Mouse (Mus musculus): Measurements from ENCODE around the gene Inpp5a. TPM values are rescaled to one million over a fixed set of nuclear protein-coding genes. Genes with fewer than 3 reads are reported as not detected.

Inpp5a gene
- total RNA-seq, 2 experiments from 2014 or later = 293 to 297 TPM

DNA sequence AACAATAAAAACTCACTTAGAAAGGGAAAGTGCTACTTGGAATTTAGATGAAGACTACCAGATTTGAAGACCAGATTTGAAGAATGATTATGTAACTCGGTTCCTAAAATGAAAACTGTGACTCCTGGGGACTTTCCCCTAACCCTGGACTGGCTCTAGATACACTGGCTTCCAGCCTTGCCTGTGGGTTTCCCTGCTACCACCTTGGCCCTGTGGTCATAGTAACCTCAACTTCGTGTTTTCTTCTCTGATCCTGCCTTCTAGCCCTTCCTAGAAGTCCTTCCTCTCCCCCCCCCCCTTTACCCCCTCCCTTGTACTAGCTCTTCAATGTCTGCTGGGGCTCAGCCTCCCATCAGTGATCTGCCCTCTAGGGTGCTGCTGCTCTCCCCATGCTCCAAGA, 87.8 kb downstream of the Inpp5a start:
- DNase-seq = no peak

DNA sequence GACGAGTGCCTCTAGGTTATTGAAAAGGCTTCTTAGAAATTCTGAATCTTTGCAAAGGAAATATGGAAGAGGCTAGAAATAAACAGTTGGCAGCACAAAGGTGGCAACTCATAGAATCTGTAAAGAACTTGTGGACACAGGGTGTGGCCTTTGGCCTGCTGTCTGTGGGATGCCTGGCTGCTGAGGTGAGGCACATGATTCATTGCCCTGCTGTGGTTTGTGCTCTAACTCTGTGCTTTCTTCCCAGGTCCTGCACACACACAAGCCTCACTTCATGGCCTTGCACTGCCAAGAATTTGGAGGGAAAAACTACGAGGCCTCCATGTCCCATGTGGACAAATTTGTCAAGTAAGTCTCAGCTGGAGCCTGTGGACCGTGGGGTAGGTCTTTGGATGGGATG, 88.8 kb downstream of the Inpp5a start:
- DNase-seq = no peak

DNA sequence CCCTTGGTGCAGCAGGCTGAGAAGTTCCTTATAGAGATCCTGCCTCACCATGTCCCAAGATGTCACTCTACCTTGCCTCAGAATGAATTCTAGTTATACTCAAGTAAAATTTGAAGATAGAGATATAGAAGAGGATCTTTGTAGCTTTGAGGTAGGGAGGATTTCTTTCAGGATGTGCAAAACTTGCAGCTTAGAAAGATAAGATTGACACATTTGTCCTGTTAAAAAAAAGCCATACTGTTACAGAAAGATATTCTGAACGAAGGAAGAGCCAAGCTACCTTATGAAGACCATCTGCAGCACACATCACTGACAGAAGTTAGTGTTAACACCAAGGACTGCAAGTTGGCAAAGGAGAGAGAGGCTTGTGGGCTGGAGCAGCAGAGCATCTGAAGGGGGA, 90.2 kb downstream of the Inpp5a start:
- DNase-seq = no peak

DNA sequence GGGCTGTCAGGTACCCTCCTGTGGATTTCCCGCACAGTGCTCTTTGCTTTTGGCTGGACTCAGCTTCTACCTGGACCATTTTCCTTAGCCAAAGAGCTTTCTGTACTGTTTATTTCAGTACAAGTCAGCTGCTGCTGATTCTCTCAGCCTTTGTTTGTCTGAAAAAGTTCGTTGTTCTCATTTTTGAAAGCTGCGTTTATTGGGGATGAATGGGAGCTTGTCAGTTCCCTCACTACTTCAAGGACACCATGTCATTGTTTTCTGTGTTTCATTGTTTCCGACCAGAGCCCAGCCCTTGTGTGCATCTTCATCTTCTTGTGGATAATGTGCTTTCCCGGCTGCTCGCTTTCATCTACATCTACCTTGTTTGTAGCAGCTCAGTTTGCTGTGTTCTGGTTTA, 90.7 kb downstream of the Inpp5a start:
- no peak for DNase-seq

DNA sequence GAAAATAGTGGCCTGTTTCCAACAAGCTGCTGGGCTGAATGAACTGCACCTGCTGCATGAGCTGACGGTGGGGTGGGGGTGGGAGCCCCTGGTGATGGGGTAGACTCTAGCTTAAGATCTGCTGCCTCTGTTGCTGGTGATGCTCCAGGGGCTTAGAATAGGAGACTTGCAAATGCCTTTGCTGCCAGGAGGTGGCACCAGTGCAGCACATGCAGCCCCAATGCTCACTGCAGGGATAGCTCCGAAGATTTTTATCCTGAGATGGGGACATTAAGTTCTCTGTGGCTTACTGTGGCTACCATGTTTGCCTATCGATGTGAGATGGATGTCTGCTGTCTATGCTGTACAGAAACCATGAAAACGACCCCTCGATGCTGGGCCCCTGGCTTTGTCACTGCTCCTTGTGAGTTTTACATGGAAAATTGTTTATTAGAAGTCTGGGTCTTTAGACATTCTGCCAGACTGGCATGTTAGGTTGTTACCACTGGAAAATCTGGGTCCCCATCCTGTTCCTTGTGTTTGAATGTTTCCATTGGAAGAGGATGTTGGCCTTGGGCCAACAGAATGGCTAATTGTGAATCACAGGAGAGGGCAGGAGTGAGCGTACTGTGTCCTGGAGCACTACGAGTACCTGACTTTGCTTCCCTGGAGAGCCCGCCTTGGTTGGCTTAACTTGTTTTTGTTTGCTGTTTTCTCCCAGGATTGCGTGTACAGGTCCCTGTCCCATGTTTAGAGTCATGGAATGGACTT, 95.5 kb downstream of the Inpp5a start:
- DNase-seq = peak; percentile 43

DNA sequence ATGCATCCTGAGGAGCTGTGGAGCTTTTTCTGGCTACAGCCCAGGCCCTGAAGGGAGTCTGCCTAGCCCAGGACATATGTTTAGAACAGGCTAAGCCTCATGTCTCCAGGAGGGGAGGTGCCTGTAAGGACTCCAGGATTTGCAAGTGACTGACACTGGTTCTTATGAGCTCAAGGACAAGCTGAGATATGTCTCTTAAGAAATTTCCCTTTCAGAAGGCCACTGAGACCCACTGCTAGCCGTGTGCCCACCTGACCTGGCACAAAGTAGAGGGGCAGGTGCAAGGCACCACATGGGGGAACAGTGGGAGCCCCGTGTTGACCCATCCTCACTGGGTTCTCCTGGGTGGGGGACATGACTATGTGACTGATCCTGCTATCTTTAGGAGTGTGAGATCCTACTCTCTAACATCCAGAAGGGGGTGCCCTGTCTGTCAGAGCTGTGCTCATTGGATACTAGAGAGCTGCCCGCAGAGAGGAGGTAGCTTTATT, 100.9 kb downstream of the Inpp5a start:
- no peak for DNase-seq

DNA sequence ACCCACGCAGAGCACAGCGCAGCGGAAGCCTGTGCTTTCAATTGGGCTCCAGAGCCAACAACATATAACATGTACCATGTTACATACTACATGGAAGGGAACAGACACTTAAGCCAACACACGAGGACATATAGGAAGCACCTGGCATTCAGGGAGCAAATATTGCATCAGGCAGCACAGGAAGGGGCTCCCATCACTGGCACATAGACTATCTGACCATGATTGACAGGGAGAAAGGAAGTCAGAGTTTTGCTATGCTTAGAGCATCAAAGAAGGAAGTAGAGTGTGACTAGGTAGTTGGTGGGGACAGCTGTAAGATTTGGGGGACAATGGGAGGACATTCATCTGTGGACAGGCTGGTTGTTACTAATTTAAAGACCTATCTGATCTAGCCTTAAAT, 103.4 kb downstream of the Inpp5a start:
- no peak for DNase-seq

DNA sequence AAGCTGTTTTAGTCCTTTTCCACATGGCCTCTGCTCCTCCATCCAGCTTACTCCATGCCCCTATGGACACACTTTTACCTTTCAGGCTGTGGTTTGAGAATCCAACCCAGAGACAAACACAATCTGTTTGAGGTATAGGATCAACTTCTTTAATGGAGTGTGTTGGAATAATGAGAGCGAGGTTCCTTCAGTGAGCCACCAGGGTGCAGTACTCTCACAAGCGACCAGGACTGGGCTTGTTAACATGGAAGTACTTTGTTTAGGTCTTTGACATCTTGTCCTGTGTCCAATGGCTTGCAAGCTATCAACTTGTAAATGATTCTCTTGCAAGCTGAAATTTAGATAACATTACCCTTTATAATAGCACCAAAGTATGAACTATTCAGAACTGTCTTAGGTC, 104.0 kb downstream of the Inpp5a start:
- no peak for DNase-seq

DNA sequence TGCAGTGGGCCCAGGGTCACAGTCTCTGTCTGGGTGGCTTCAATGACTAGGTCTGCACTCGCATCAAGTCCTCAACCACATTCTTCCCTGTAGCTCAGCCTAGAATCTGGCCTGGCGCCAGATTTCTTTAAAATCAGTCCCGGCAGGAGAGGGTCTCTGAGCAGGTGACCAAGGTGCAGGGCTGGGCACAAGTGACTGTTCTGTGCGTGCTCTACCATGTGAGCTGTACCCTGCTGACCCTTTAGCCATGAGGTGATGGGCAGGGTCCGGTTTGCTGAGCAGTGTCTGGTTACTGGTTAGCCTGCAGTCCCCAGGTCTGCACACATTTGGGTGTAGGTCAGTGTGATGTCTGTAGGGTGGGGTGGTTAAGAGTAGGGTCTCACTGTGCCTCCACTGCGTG, 106.9 kb downstream of the Inpp5a start:
- DNase-seq = no peak

DNA sequence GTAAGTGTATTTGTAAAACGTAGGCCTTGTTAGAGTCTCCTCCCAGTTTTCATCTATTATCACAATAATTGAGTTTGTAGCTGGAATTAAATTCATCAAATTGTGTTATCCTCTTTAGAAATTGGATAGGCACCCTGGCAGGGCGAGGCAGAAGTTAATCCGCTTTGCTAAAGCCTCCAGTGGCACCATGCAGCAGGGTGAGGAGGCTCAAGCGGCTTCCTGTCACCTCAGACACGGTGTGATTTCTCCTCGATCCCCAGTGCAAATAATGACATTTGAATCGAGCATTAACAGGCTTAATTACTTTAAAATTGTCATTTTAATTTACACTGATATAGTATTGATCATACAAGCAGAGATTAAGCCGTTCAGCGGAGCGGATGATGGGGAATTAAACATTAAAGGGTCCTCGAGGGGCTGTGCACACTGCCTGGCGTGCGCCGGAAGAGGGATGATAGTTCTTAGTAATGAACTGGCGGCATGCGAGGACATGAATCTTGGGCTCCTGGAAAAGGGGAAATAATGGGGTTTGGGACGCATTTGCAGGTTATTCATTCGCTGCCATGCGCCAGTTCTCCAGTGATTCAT, 109.2 kb downstream of the Inpp5a start:
- no peak for DNase-seq

DNA sequence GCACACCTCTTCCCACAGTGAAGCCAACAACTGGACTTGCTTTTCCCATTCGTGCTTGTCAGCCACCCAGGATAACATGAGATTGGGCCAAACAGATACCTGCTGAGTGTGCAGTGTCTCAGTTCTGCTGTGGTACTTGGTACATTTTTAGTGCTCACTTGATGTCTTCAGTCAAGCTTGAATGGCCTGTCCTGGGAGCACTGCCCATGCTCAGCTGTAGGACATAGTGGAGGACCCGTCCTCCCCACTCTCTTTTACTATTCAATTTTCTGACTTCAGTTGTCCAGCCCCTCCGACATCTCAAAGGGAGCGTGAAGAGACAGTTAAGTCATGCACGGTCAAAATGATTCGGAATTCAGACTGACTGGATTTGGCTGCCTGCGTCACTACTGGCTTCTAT, 115.2 kb downstream of the Inpp5a start:
- DNase-seq = no peak

DNA sequence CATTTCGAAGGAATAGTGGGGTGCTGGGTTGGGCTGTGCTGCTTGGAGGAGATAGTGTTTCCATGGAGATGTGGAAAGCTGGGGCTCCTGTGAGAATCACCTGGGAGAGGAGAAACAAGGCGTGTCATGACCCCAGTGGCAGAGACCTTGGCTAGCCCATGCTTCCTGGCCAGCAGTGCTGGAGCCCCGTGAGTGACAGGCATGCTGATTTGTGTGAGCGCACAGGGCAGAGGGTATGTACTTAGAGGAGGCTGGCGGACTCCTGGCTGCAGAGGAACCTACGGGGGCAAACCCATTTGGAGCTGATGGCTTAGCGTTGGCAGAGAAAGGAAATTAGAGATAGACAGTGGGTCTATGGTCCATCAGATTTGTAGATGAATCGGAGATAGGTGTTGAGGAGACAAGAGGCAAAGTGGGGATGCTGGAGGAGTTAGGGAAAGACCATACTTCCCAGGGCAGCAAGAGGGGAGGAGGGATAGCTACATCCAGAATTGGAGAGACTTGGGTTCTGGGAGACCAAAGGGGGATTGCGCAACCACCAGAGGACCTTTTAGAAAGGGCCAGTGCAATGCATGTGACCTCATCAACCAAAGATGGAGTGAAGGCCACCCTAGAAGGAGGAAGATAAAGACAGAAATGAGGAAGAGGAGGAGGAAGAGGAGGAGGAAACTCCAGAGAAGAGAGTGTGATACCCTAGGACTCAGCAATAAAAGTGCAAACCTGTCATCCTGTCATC, 117.9 kb downstream of the Inpp5a start:
- DNase-seq = peak; percentile 25 to 34

DNA sequence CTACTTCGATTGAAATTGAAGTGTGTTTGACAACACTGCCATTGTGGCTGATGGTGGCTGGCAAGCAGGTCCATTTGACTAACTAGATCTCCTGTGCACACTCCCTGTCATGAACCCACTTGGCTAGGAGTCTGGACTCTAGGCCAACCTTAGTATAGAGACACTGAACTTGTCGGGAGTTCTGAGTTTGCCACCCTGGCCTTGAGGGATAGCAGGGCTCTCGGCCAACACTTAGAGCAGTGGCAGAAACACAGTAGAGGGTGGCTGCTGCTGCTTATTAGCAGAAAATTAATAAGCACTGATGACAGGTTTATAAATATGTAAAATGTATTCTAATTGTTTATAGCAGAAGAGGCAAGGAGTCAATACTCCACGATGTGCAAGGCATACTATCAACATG, 120.0 kb downstream of the Inpp5a start:
- no peak for DNase-seq

DNA sequence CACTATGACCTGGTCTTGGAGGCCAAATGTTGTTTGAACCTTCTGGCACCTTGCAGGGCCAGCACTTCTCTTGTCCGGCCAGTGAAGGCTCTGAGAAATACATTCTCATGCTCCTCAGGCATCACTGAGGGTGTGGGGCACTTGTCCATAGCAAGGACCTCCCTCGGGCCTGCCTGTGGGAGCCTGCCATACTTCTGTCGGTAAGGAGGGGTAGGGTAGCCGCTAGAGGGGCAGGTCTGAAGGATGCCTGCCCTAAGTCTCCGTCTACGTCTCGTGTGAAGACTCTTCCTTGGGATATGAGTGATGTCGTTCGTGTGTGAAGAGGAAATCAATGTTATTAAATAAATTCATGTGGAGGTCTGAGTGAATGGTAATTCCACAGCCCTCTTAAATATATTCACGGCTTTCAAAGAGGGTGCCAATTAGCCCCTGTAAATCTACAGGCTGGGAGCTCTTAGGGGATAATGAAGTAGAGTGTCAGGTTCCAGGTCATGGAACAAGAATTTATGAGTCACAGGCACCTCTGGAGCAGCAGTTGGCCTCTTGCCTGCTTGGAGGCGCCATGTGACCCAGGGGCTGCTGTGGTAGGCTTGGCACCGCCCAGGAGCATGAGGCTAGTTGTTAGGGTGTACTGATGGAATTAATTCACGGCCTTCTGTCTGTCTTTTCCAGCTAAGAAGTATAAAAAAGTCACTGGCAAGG, 127.2 kb downstream of the Inpp5a start:
- DNase-seq = peak; percentile 67 to 69

DNA sequence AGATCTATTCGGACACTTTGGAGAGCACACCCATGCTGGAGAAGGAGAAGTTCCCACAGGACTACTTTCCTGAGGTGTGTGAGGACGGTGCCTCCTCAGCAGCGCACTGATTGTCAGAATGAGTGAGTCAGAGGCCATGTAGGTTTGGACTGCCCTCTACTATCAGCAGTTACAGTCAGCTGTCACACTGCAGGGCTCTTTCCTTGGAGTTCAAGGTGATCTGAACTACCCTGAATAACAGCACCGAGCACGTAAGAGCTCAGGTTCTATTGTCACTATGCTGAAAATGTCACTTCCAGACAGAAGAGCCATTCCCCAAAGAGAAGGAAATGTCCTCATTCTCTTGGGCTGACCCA, 127.7 kb downstream of the Inpp5a start:
- DNase-seq = no peak

DNA sequence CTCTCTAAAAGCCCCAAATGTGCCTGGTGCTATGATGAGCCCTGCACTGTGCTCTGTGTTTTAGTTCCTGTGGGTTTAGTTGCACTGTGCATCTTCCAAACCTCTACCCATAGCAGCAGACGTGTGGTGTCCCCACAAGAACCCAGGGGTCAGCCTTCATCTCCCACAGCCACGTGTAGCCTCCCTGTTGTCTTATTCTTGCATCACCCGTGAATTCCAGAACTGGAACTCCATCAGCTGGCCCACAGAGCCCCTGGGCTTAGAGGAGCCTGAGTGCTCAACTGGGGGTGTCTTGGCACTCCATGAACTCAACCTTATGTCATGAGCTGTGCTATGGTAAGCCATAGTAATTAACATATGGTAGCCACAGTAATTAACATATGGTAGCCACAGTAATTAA, 129.4 kb downstream of the Inpp5a start:
- no peak for DNase-seq

DNA sequence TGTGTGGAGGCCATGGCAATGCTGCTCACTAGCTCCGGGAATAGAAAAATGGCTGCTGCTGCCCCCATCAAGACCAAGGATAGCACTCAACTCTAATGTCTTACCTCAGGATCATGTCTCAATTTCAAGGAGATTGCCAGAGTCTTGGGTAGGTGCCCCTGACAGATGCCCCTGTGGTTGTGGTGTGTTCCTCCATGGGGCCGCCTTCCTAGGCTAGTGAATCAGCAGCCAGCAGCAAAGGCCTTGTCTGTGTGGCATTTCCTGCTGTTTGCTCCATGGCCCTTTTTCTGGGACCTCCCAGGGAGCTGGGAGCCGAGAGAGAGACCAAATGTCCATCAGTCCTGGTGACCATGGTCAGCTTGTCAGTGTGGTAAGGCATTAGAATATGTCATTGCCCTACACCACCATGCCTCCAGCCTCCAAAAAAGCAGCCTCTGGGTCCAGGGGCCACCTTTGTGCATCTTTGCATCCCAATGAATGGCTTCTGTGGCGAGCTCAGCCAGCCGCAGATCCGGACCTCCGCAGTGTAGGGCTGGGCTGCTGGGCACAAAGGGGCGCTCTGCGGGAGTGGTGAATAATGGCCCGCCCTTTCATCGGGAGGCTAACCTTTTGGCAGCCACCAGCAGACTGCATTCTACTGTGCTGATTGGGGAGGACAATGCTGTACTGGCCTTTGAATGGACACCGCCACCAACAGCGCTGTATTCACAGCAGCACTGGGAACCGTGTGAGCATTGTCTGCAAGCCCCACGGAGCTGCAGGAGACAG, 139.6 kb downstream of the Inpp5a start:
- DNase-seq = no peak

DNA sequence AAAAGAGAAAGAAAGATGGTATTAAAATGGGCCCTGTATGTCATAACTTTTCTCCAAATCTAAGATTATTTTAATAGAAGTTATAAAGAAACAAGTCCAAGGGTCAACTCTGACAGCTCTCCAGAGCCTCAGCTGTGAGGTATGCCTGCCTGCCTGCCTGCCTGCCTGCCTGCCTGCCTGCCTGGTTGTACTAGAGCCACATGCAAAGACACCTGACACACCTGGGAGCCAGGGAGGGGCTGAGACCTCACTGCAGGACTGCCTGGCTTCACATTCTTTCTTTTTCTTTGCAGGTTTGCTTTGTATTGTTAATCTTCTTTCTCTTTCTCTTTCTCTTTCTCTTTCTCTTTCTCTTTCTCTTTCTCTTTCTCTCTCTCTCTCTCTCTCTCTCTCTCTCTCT, 140.3 kb downstream of the Inpp5a start:
- DNase-seq = no peak

DNA sequence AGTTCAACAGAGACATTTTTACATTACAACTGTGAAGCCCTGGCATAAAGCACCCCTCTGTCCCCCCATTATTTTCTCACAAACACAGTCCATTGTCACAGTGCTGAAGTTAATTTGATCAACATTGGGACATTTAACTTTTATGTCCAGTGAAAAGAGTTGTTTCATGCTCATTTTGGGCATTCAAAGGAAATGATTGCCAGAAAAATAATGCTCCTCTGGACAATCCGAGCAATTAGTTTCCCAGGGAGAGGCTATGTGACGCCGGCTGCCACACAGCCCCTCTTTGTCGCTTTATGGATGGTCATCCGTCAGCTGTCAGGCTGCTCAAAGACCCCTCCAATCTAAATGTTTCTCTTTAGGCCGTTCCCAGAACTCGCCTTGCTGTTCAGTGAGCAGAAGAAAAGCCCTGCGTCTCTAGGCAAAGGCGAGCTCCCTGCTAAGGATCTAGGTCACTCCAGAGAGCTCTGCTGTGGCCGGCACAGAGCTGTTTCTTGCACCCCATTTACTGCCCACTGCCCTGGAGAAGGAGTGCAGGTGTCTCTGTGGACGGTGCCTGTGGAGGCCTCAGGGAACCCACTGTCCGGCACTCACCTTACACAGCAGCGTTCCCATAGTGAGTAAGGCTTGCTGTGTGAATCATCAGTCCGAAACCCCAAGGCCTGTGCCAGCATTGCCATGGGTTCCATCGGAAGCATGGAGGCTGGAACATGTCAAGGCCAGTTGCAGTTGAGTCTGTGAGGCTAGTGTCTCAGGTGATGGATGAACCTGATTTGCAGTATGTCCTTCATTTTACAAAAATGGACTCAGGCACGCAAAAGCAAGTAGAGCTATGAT, 141.9 kb downstream of the Inpp5a start:
- no peak for DNase-seq

DNA sequence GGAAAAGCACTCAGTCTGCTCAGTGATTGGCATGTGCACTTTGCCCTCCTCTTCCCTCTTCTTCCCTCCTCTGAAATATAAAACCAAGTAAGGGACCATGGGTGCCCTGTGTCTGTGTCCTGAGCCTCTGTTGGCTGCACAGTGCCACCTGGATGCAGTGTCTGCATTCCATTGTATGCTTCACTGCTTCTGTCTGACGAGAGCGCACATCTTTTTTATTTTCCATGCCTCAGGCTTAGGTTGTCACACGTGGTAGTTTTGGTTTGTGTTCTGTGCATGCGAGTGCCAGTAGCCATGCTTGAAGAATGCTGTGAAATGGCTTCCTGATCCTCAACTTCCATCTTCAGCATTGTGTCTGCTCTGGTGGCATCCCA, 142.5 kb downstream of the Inpp5a start:
- no peak for DNase-seq

DNA sequence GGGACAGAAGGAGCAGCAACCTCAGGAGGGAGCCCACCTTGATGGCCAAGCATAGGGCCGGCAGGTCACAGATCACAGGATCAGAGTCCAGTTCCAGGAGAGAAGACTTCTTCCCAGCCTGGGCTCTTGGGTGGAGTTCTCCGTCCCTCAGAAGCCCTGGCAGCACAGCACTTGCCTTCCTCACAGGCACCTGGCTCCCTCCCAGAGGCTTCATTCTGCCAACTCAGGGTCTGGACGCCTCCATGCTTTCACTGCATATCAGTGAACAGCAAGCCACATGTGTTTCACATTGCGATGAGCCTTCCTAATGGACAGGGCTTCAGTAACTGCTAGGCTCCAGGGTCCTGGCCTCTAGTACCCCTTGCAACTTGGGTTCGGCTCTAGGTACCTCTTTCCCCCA, 147.4 kb downstream of the Inpp5a start:
- peak; percentile 67 to 72 for DNase-seq
